Mouse (Mus musculus) brain, embryonic 14.5 days (tissue): ENCODE data around the gene Fmn2.

ENCODE experiments used
- CTCF ChIP-seq: fragments of 200-500 bp; IDR thresholded peaks from 2 replicates; pipeline ENCODE4 v1.5.1; 2012; ENCODE audit warnings: inconsistent platforms, mild to moderate bottlenecking, moderate library complexity, borderline replicate concordance; ENCODE audit not compliant: insufficient read depth, insufficient read length; ENCODE audit errors: extremely low read depth
- POLR2A ChIP-seq: fragments of 200-500 bp; IDR thresholded peaks from 2 replicates; pipeline ENCODE4 v1.6.1; 2012; ENCODE audit warnings: mild to moderate bottlenecking, inconsistent platforms, borderline replicate concordance; ENCODE audit not compliant: poor library complexity, insufficient read depth, insufficient read length, severe bottlenecking; ENCODE audit errors: extremely low read depth

DNA sequence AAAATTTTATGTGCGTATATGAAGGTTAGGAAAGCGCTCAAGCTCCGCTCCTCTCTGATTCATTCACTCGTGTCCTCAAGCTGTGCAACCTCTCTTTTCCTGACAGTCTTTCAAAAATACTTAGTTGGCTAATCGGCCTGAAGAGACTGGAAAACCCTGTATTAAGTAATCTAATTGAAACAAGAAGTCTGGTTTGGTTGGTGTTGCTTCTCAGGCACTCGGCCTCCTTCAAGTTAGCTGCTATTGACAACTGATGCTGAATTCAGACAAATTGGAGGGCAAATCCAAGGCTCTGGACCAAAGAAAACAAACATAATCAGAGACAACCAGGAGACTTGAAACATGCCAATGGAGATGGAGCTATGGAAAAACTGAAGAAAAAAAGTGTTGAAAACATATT lies 343.2 kb downstream of the Fmn2 start:
- TF ChIP-seq POLR2A: no peak
- TF ChIP-seq CTCF: no peak
